Mouse (Mus musculus) liver, adult 2 months (tissue): ENCODE results near the gene Cfap157. TPM values are rescaled to one million over a fixed set of nuclear protein-coding genes. Genes with fewer than 3 reads are reported as not detected.

ENCODE experiments used
- DNase-seq: peaks from one replicate; pipeline ENCODE4 v3.0.0-alpha.2; 2011; ENCODE audit warnings: low read depth, low spot score; ENCODE audit errors: extremely low read depth
- H3K27ac ChIP-seq: fragments of 200-500 bp; replicated peaks from 2 replicates; pipeline ENCODE4 v1.5.1; 2012; ENCODE audit warnings: low read depth, mild to moderate bottlenecking, control low read depth, inconsistent platforms, low read length; ENCODE audit not compliant: insufficient read depth
- H3K27me3 ChIP-seq: fragments of 200-500 bp; 2 replicates; pipeline ENCODE4 v1.6.1; 2012; ENCODE audit warnings: mild to moderate bottlenecking, moderate library complexity, low read length, inconsistent platforms; ENCODE audit not compliant: control insufficient read depth, insufficient read depth
- H3K36me3 ChIP-seq: fragments of 200-500 bp; 2 replicates; pipeline ENCODE4 v1.6.1; 2012; ENCODE audit warnings: low read length, inconsistent platforms; ENCODE audit not compliant: control insufficient read depth, insufficient read depth
- H3K4me1 ChIP-seq: fragments of 200-500 bp; 2 replicates; pipeline ENCODE4 v1.6.1; 2011; ENCODE audit warnings: low read length; ENCODE audit not compliant: control insufficient read depth, insufficient read depth
- H3K4me3 ChIP-seq: fragments of 200-500 bp; 2 replicates; pipeline ENCODE4 v1.5.1; 2011; ENCODE audit warnings: low read depth, mild to moderate bottlenecking, control low read depth, low read length, moderate library complexity; ENCODE audit not compliant: insufficient read depth
- H3K79me2 ChIP-seq: fragments of 200-500 bp; 2 replicates; pipeline ENCODE4 v1.6.1; 2012; ENCODE audit warnings: inconsistent platforms, mild to moderate bottlenecking, low read length, moderate library complexity; ENCODE audit not compliant: control insufficient read depth, insufficient read depth
- H3K9ac ChIP-seq: fragments of 200-500 bp; 2 replicates; pipeline ENCODE4 v1.6.1; 2012; ENCODE audit warnings: low read depth, mild to moderate bottlenecking, control low read depth, inconsistent platforms, low read length
- CTCF ChIP-seq: fragments of 200-500 bp; IDR thresholded peaks from 2 replicates; pipeline ENCODE4 v1.5.1; 2011; ENCODE audit warnings: low read depth, low read length, control low read depth
- POLR2A ChIP-seq: fragments of 200-500 bp; IDR thresholded peaks from 2 replicates; pipeline ENCODE4 v1.6.1; 2011; ENCODE audit warnings: low read length, control low read depth; ENCODE audit not compliant: insufficient read depth; ENCODE audit errors: extremely low read depth
- WGBS: fragments of 180-500 bp; shearing (Covaris S2); methylation state at CpG from one replicate; pipeline ENCODE4 v1.1.7; 2018; 5-methylcytosine and 5-hydroxymethylcytosine counted together
- polyA plus RNA-seq: library from polyadenylated mRNA; depleted of rRNA; stranded (reverse); fragments of >200 nt; gene quantifications from 2 replicates; pipeline ENCODE4 v1.2.3, GENCODE M21; 2012
- total RNA-seq: library from RNA; depleted of rRNA; stranded (reverse); fragments of >200 nt; gene quantifications from 2 replicates; pipeline ENCODE4 v1.2.3, GENCODE M21; 2014

Cfap157 gene
- total and polyA plus RNA-seq, 2 experiments, result not detected

DNA sequence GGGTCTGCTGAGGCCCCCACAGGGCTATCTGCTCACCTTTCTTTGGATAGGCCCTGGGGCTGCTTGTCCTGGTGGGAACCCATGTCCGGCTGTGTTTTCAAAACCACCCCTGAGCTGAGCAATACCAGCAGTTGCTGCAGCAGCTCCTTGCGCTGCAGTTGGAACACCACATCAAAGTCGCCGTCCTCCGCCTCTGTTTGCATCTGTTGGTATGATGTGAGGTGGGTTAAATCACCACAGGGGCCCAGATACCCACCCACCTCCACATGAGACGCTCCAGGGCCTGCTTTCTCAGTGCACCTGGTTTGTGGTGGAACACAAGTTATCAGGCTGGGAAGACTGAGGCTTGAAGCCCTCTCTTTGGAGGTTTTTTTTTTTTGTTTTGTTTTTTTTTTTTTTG is 6.1 kb downstream of the Cfap157 start:
- no peaks in the 10 kb centered on the region for H3K36me3 ChIP-seq
- H3K27ac ChIP-seq, result no peak overlapping the region
- H3K79me2 ChIP-seq, result no peaks in the 10 kb centered on the region
- H3K4me1 ChIP-seq, result no peaks in the 10 kb centered on the region
- 91% methylated on average over 6 of the region's 6 CpGs for WGBS
- no peak for TF ChIP-seq POLR2A
- H3K27me3 ChIP-seq, result no peaks in the 10 kb centered on the region
- H3K9ac ChIP-seq, result no peak overlapping the region
- no peak overlapping the region for H3K4me3 ChIP-seq
- no peak for DNase-seq

DNA sequence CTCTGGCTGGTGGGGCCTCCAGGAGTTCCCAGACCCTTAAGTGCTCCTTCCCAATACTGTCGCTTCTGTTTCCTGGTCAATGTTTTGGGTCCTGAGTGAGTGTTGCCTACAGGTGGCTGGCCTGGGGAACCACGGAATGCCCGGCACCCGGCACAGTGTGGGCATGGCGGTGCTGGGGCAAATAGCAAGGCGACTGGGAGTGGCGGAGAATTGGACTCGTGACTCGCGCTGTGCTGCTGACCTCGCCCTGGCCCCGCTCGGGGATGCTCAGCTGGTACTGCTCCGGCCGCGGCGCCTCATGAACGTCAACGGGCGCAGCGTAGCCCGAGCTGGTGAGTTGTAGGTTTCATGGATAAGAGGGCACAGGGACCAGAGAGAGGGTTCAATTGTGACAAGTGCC is 8.0 kb downstream of the Cfap157 start:
- Histone ChIP-seq H3K27me3 (no peaks in the 10 kb centered on the region), H3K9ac (no peak overlapping the region), H3K4me1 (peaks cover 5% of the 10 kb centered on the region), H3K4me3 (no peak overlapping the region), H3K27ac (no peak overlapping the region), H3K36me3 (no peaks in the 10 kb centered on the region), H3K79me2 (no peaks in the 10 kb centered on the region)
- TF ChIP-seq POLR2A (no peak), CTCF (no peak)
- DNase-seq, result no peak
- WGBS, result 50% methylated on average over 22 of the region's 22 CpGs

DNA sequence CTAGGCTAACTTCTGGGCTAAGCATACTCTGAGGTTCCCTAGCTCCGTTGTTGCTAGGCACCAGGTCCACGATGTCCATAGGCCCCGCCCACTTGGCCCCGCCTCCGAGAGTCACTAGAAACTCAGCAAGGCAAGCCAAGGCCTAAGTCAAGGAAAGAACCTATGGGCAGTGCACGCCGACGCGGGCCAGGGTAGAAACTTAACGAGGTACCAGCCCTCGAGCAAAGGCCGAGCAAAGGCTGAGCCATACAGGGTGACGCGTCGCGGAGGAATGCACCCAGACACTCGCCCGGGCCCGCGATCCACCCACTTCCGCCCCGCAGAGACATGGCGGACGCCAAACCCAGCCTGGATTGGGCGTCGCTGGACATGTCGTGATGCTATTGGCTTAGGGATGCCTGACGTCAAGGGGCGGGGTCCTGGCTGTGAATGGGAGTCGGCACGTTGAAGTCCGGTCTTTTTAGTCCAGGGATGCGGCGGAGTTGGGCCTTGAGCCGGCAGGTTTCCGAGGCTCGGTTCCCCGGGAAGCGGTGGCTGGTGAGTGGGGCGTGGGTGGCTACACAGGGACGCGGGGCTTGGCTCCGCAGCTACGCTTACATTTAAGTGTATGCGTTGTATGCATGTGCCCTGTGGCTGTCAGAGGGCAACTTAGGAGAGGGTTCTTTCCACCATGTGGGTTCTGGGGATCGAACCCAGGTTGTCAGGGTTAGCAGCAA is 8.7 kb downstream of the Cfap157 start, which contains the start of the genes Ttc16 and Ptrh1:
Gene Ttc16, minus strand, starts transcription at position 275 of the 716 bp plus-strand sequence.
Gene Ptrh1, plus strand, starts transcription at position 428 of the 716 bp plus-strand sequence.
- no peaks in the 10 kb centered on the region for H3K79me2 ChIP-seq
- TF ChIP-seq CTCF (no peak), POLR2A (no peak)
- H3K27ac ChIP-seq, result peak within 1 kb of the TSS; percentile 51
- under 1% methylated on average over 46 of the region's 46 CpGs for WGBS
- H3K4me3 ChIP-seq, result peak within 1 kb of the TSS; percentile 59
- no peaks in the 10 kb centered on the region for H3K36me3 ChIP-seq
- peak within 1 kb of the TSS; percentile 41 for H3K9ac ChIP-seq
- H3K27me3 ChIP-seq, result no peaks in the 10 kb centered on the region
- H3K4me1 ChIP-seq, result peaks cover 5% of the 10 kb centered on the region
- peak; percentile 88 for DNase-seq

DNA sequence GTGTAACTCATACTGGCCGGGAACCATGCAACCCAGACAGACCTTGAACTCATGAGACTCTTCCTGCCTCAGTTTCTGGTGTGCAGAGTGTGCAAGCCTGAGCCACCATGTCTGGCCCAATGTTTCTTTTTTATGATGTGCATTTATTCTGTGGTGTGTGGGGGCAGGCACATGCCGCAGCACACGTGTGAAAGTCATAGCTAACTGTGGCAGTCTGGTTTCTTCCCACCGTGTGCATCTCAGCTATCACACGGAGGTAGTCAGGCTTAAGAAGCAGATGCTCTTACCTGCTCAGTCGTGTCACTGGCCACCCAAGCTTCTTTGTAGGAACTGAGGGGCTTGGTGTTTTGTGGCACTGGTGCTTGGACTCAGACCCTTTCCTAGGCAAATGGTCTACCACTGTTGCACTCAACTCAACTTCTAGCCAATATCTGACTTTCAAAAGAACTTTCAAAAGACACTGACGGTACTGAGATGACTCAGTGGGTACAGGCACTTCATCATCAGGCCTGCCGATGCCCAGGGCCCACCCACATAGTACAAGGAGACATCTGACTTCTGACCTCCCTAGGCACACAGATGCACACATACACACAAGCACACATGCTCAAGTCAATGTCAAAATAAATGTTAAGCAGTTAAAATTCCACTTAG is 11.5 kb downstream of the Cfap157 start:
- Histone ChIP-seq H3K4me3 (no peak overlapping the region), H3K79me2 (no peaks in the 10 kb centered on the region), H3K4me1 (peaks cover 5% of the 10 kb centered on the region)

DNA sequence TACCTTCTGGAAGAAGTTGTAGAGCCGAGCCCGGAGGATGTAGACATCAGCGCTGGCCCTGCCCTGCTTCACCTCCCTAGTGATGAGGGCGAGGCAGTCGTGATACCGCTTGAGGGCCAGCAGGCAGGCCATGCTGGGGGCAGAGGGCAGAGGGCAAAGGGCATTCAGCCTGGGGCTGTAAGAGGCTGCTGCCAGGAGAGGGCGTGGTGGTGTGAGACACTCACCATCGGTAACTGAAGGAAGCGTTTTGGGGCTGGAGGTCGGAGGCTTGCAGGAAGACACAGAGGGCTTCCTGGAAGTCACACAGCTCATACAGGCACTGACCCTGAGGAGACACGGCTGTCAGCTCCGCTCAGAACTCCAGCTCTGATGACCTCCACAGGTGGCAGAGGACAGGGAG is 12.3 kb downstream of the Cfap157 start:
- Histone ChIP-seq H3K27me3 (no peaks in the 10 kb centered on the region), H3K36me3 (no peaks in the 10 kb centered on the region), H3K4me1 (peaks cover 5% of the 10 kb centered on the region), H3K9ac (no peak overlapping the region), H3K27ac (no peak overlapping the region), H3K79me2 (no peaks in the 10 kb centered on the region), H3K4me3 (no peak overlapping the region)
- DNase-seq, result peak; percentile 68
- TF ChIP-seq CTCF, result peak; percentile 62
- TF ChIP-seq POLR2A, result no peak
- 23% methylated on average over 12 of the region's 12 CpGs for WGBS

More for the DNA sequence above, 11.5 kb downstream of the Cfap157 start:
- WGBS, result 90% methylated on average over 8 of the region's 8 CpGs
- H3K9ac ChIP-seq, result no peak overlapping the region
- TF ChIP-seq CTCF (no peak), POLR2A (no peak)
- no peak for DNase-seq
- H3K36me3 ChIP-seq, result no peaks in the 10 kb centered on the region
- no peak overlapping the region for H3K27ac ChIP-seq
- no peaks in the 10 kb centered on the region for H3K27me3 ChIP-seq
